Mouse (Mus musculus) liver, embryonic 16.5 days (tissue): ENCODE data around the gene Frat1. TPM values are rescaled to one million over a fixed set of nuclear protein-coding genes. Genes with fewer than 3 reads are reported as not detected.

Experiments used
- ATAC-seq: fragments of 200-750 bp; cut with Nextera tagmentation; 2 replicates; pipeline ENCODE4 v1.8.0; 2017; ENCODE audit warnings: low read depth, mild to moderate bottlenecking, moderate number of reproducible peaks, moderate library complexity
- H3K27ac ChIP-seq: fragments of 300-500 bp; sonication (generic); 2 replicates; pipeline ENCODE4 v1.5.1; 2014; ENCODE audit warnings: mild to moderate bottlenecking, low read length
- H3K27me3 ChIP-seq: fragments of 300-500 bp; sonication (generic); 2 replicates; pipeline ENCODE4 v1.6.1; 2014; ENCODE audit warnings: low read depth, low read length, mixed read lengths; ENCODE audit not compliant: control insufficient read depth, insufficient read depth
- H3K36me3 ChIP-seq: fragments of 300-500 bp; sonication (generic); 2 replicates; pipeline ENCODE4 v1.6.1; 2014; ENCODE audit warnings: mild to moderate bottlenecking; ENCODE audit not compliant: control insufficient read depth, insufficient read depth
- H3K4me1 ChIP-seq: fragments of 300-500 bp; sonication (generic); 2 replicates; pipeline ENCODE4 v1.6.1; 2014; ENCODE audit warnings: low read depth, low read length, mixed read lengths; ENCODE audit not compliant: control insufficient read depth
- H3K4me2 ChIP-seq: fragments of 300-500 bp; sonication (generic); 2 replicates; pipeline ENCODE4 v1.6.1; 2014; ENCODE audit warnings: low read depth, low read length, mixed read lengths
- H3K4me3 ChIP-seq: fragments of 300-500 bp; sonication (generic); 2 replicates; pipeline ENCODE4 v1.5.1; 2014; ENCODE audit warnings: low read depth, mild to moderate bottlenecking, low read length
- H3K9ac ChIP-seq: fragments of 300-500 bp; sonication (generic); 2 replicates; pipeline ENCODE4 v1.6.1; 2014; ENCODE audit warnings: low read depth, low read length
- H3K9me3 ChIP-seq: fragments of 300-500 bp; sonication (generic); replicated peaks from 2 replicates; pipeline ENCODE4 v1.6.1; 2016; ENCODE audit warnings: low read length; ENCODE audit not compliant: control insufficient read depth
- WGBS: fragments of 180-500 bp; shearing (Covaris S2); extraction: QIAGEN DNeasy Blood & Tissue Kit; methylation state at CpG from one replicate; pipeline ENCODE4 v1.1.7; 2014; ENCODE audit not compliant: insufficient replicate concordance; 5-methylcytosine and 5-hydroxymethylcytosine counted together
- polyA plus RNA-seq: library from polyadenylated mRNA; unstranded; fragments of >200 nt; fragmentation: Nextera tagmentation; extraction: Ambion mirVana; gene quantifications from 2 replicates; pipeline ENCODE4 v1.2.1, GENCODE M21; 2015

Gene Frat1
- polyA plus RNA-seq, 1 experiment from 2014 or later: 8.3 TPM

- Histone ChIP-seq H3K4me2 (peak overlapping the region; percentile 45; the same call in 1 of the 2 replicates), H3K9me3 (0 out of 2 replicates have a peak, but pooled peaks cover 2% of the 10 kb centered on the region), H3K27ac (peak overlapping the region; percentile 39), H3K9ac (peak overlapping the region; percentile 10; the same call in 1 of the 2 replicates), H3K27me3 (no peaks in the 10 kb centered on the region), H3K36me3 (no peaks in the 10 kb centered on the region), H3K4me3 (no peak overlapping the region), H3K4me1 (peaks cover 31% of the 10 kb centered on the region)
- WGBS: 62% methylated on average over 8 of the region's 8 CpGs
- peak; percentile 12; the same call in 1 of the 2 replicates for ATAC-seq
Observed at GRCm38 (mm10) chr19:41808104-41808634, 21.6 kb upstream of the Frat1 start.

- Histone ChIP-seq H3K4me1 (peaks cover 32% of the 10 kb centered on the region), H3K27ac (no peak overlapping the region)
- WGBS: 88% methylated on average over 5 of the region's 5 CpGs
Observed at GRCm38 (mm10) chr19:41810074-41810473, 19.7 kb upstream of the Frat1 start.

GRCm38 (mm10) chr19:41812525-41812924 lies 17.2 kb upstream of the Frat1 start:
- Histone ChIP-seq H3K4me1 (peaks cover 27% of the 10 kb centered on the region), H3K27ac (no peak overlapping the region), H3K9ac (no peak overlapping the region), H3K9me3 (no peaks in the 10 kb centered on the region), H3K4me3 (no peak overlapping the region), H3K36me3 (no peaks in the 10 kb centered on the region), H3K27me3 (no peaks in the 10 kb centered on the region), H3K4me2 (no peak overlapping the region)
- ATAC-seq: no peak
- 84% methylated on average over 10 of the region's 10 CpGs for WGBS

More at GRCm38 (mm10) chr19:41810074-41810473, 19.7 kb upstream of the Frat1 start:
- H3K27me3 ChIP-seq: no peaks in the 10 kb centered on the region
- H3K9ac ChIP-seq: no peak overlapping the region
- H3K4me3 ChIP-seq: no peak overlapping the region
- no peaks in the 10 kb centered on the region for H3K36me3 ChIP-seq
- ATAC-seq: no peak
- H3K4me2 ChIP-seq: no peak overlapping the region
- 0 out of 2 replicates have a peak, but pooled peaks cover 2% of the 10 kb centered on the region for H3K9me3 ChIP-seq

GRCm38 (mm10) chr19:41813374-41813773 lies 16.4 kb upstream of the Frat1 start:
- no peaks in the 10 kb centered on the region for H3K9me3 ChIP-seq

GRCm38 (mm10) chr19:41816410-41816809 lies 13.4 kb upstream of the Frat1 start:
- H3K9me3 ChIP-seq: no peaks in the 10 kb centered on the region
- ATAC-seq: no peak
- H3K36me3 ChIP-seq: no peaks in the 10 kb centered on the region
- H3K9ac ChIP-seq: no peak overlapping the region
- WGBS: 64% methylated on average over 5 of the region's 5 CpGs
- no peaks in the 10 kb centered on the region for H3K27me3 ChIP-seq
- H3K4me3 ChIP-seq: no peak overlapping the region
- peaks cover 14% of the 10 kb centered on the region for H3K4me1 ChIP-seq
- no peak overlapping the region for H3K27ac ChIP-seq
- H3K4me2 ChIP-seq: no peak overlapping the region

More at GRCm38 (mm10) chr19:41813374-41813773, 16.4 kb upstream of the Frat1 start:
- no peak overlapping the region for H3K4me2 ChIP-seq
- no peaks in the 10 kb centered on the region for H3K36me3 ChIP-seq
- 54% methylated on average over 4 of the region's 4 CpGs for WGBS
- no peak overlapping the region for H3K27ac ChIP-seq
- H3K4me1 ChIP-seq: peaks cover 19% of the 10 kb centered on the region
- H3K9ac ChIP-seq: no peak overlapping the region
- H3K27me3 ChIP-seq: no peaks in the 10 kb centered on the region
- H3K4me3 ChIP-seq: no peak overlapping the region
- ATAC-seq: peak; percentile 55; the same call in 1 of the 2 replicates

GRCm38 (mm10) chr19:41816915-41817314 lies 12.9 kb upstream of the Frat1 start:
- no peak overlapping the region for H3K9ac ChIP-seq

GRCm38 (mm10) chr19:41817325-41817724 lies 12.4 kb upstream of the Frat1 start:
- Histone ChIP-seq H3K9me3 (no peaks in the 10 kb centered on the region), H3K27ac (no peak overlapping the region), H3K9ac (no peak overlapping the region), H3K4me1 (peaks cover 14% of the 10 kb centered on the region), H3K4me3 (no peak overlapping the region), H3K27me3 (no peaks in the 10 kb centered on the region), H3K4me2 (no peak overlapping the region), H3K36me3 (no peaks in the 10 kb centered on the region)
- ATAC-seq: no peak
- 67% methylated on average over 10 of the region's 10 CpGs for WGBS

More at GRCm38 (mm10) chr19:41816915-41817314, 12.9 kb upstream of the Frat1 start:
- H3K4me1 ChIP-seq: peaks cover 14% of the 10 kb centered on the region
- H3K4me2 ChIP-seq: no peak overlapping the region
- no peak overlapping the region for H3K27ac ChIP-seq
- ATAC-seq: no peak
- H3K9me3 ChIP-seq: no peaks in the 10 kb centered on the region
- 58% methylated on average over 5 of the region's 5 CpGs for WGBS
- H3K27me3 ChIP-seq: no peaks in the 10 kb centered on the region
- H3K4me3 ChIP-seq: no peak overlapping the region
- H3K36me3 ChIP-seq: no peaks in the 10 kb centered on the region

GRCm38 (mm10) chr19:41818749-41819148 lies 11.0 kb upstream of the Frat1 start:
- Histone ChIP-seq H3K4me2 (no peak overlapping the region), H3K4me3 (no peak overlapping the region), H3K27me3 (no peaks in the 10 kb centered on the region), H3K27ac (no peak overlapping the region), H3K9ac (no peak overlapping the region), H3K9me3 (no peaks in the 10 kb centered on the region), H3K4me1 (peaks cover 7% of the 10 kb centered on the region), H3K36me3 (no peaks in the 10 kb centered on the region)
- 57% methylated on average over 4 of the region's 4 CpGs for WGBS
- ATAC-seq: no peak

GRCm38 (mm10) chr19:41821436-41821835 lies 8.3 kb upstream of the Frat1 start:
- Histone ChIP-seq H3K9ac (no peak overlapping the region), H3K4me2 (no peak overlapping the region), H3K27ac (no peak overlapping the region), H3K36me3 (no peaks in the 10 kb centered on the region), H3K4me3 (no peak overlapping the region), H3K9me3 (no peaks in the 10 kb centered on the region), H3K4me1 (peaks cover 11% of the 10 kb centered on the region), H3K27me3 (no peaks in the 10 kb centered on the region)
- 50% methylated on average over 5 of the region's 5 CpGs for WGBS
- ATAC-seq: no peak
